Mouse (Mus musculus): ENCODE results near the gene Pde6b.

Gene Pde6b

DNA sequence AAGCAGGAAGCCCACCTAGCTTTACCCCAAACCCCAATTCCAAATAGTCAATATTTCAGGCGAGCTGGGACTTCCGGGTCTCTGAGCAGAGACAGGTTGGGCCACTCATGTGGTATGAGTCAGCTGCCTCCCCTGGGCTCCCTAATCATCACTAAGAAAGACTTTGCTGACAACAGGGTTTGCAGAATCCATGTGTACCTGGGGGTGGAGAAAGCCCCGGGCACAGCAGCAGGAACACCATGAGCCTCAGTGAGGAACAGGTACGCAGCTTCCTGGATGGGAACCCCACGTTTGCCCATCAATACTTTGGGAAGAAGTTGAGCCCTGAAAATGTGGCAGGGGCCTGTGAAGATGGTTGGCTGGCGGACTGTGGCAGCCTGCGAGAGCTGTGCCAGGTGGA lies at the start of gene Pde6b:
Gene Pde6b (plus strand): TSS at position 191 of the 400 bp plus-strand sequence.
- DNase-seq (ENCODE audit: low spot score in 2 of 2): no peak

DNA sequence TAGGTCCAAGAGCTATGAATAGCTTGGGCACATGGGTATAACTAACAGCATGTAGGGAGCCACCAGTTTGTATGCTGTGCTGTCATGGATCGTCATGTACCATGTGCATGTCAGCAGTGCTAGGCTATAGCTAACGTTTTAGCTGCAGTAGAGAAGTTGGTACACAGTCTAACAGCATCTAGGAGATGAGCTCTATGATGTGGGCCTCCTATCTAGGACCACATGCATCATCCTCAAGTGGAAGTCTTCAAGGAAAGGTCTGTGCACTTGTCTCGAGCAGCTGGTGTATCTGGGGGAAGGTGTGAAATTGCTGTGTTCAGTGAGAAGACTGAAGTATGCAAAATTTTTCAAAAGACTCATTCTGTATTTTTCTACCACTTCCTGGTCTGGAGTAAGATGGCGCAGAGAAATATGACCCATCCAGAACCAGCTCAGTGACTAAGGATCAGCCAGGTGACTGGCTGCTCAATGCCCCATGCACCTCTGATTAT lies 44.5 kb upstream of the Pde6b start:
- DNase-seq (ENCODE audit: low spot score in 2 of 2): no peak

DNA sequence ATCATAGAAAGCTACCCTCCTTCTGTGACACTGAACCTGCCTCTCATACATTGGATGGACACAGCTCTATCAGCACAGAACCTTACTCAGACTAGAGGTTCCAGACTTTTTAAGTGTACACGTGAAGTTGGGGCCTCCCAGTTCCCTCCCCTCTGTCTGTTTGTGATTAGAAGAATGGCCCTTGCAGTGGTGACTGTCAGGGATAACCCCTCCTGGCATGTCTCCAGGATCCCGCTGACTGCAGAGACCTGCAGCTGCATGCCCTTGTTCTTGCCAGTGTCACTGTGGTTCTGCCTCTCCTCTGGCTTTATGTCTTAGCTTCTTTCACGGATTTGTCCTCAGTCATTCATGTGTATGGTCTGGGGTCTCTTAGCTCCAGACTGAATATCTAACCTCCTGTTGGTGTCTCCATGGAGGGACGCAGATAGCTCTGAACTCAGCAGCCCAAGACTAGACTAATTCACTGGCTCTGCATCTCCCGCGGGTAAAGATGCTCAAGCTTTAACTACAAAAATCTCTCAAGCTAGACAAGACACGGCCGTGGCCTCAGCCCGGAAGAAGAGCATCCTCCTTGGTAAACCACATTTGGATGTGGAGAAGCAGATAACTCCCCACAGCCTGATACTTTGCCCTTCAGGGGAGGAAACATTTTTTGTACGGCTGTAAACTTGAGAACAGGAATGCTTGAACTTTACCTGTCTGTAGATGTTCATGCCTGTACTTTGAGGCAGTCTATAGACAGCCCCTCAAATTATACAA lies 42.7 kb upstream of the Pde6b start:
- DNase-seq (ENCODE audit: low spot score in 2 of 2): no peak

DNA sequence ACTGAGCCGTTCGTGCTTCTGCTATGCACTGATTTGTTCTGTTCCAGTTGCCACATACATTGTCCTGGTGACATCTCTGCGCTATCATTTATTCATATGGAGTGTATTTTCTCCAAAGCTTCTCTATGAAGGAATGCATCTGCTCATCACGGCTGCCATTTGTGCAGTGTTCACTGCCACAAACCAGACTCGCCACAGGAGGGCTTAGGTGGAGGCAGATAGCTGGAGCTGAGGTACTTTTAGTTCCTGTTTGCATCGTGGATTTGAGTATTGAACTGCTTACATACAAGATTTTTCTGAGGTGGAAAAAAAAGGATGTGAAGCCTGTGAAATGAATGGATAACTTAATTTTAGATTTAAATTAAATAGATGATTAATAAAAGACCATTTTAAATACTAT lies 40.3 kb upstream of the Pde6b start:
- DNase-seq (ENCODE audit: low spot score in 2 of 2): no peak

DNA sequence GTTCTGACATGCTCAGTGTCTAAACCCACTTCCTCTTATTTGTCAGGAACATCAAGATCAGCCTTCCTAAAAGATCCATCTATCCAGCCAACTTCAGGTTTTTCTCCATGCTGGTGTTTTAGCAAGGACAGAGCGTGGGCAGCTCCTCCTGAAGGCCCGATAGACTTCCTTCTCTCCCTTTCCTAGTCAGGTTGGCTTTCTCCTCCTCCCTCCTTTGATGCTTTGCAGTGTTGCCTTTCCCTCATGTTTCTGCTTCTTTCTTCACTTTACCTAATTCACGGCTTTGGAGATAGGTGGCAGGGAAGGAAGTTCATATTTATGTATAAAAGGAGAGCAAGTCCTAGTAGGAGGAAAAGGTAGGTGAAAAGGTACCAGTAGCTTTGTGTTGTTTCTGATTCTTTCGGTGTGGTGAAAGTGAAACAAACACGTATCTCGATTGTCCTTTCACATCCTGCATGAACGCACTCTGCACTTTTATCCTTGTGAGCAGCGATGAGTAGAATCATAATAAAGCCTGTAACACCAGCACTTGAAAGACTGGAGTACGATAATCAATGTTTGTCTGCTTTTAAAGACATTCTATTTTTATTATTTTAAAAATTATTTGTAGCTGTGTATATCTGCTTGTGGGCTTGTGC lies 38.6 kb upstream of the Pde6b start:
- DNase-seq (ENCODE audit: low spot score in 2 of 2): no peak

DNA sequence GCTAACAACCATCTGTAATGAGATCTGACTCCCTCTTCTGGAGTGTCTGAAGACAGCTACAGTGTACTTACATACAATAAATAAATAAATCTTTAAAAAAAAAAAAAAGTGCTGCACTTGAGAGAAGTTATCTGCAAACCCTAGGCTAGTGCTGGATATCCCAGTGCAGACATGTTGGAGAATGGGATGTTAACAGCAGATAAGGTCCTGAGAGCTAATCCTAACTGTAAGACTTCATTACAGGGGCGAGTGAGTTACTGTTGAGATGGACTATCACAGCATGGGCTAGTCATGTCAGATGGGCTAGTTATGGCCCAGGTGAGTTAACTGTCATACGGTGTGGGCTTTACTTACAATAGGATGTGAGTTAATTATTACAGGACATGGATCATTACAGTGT lies 34.1 kb upstream of the Pde6b start:
- DNase-seq (ENCODE audit: low spot score in 2 of 2): no peak

DNA sequence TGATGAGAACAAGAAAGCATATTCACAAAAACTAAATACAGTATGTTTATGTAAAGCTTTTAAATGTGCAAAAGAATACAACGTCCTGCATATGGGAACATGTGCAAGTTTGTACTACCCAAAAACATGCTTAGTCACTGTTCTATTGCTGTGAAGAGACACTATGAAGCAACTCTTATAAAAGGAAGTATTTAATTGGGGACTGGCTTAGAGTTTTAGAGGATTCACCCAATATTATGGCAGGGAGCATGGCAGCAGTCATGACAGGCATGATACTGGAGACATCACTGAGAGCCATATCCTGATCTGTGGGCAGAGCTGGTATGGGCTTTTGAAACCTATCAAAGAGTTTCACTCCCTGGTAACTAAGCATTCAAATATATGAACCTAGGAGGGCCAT lies 30.3 kb upstream of the Pde6b start:
- DNase-seq (ENCODE audit: low spot score in 2 of 2): no peak

DNA sequence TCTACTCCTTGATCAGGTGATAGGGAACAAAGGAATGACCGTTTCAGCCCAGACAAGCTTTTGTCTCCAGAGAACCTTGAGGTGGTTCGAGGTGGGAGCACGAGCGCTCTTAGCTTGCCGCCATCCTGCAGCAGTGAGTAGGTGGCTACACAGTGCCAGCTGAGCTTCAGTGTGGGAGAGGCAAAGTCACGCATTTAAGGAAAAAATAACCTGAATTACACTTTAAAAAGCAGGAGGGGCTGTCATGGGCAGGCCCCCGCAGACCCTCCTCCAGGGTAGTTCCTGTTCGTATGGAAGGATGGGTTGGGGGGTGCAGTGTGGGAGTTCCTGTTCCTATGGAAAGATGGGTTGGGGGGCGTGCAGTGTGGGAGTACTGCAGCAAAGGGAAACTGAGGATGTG lies 28.7 kb upstream of the Pde6b start:
- no peak for DNase-seq (ENCODE audit: low spot score in 2 of 2)

DNA sequence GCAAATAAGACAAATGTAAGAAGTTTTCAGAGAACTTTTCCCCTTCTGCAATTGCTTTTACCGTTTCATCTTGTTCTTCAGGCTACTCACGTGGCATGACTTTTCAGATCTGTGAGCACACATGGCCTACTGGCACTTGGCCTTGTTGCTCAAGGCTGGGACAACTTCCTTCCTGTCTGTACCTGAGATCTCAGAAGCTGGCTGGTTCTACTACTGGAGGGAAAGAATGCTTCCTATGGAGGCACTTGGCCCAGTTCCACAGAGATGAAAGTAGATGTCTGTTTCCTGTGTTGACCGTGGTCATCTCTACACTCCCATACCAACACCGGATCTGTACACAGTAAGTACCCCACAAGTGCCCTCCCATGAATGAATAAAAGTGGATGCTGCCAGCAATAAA lies 28.0 kb upstream of the Pde6b start:
- no peak for DNase-seq (ENCODE audit: low spot score in 2 of 2)

DNA sequence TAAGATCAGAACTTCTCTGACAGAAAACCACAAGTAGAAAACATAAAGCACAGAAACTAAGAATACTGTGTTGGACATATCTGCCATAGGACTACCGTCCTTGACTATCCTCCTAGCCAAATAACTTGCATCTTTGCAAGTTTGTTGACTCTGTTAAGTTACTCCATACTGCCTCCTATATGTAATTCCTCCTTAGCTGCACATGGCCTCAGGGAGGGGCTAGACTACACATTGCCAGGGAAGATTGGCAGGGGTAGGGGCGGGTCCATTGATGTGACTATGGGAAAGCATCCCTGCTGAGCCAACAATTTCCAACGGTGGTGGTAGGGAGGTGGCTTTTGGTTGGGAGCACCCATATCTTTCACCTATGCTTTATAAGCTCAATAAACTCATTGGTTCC lies 25.9 kb upstream of the Pde6b start:
- no peak for DNase-seq (ENCODE audit: low spot score in 2 of 2)

DNA sequence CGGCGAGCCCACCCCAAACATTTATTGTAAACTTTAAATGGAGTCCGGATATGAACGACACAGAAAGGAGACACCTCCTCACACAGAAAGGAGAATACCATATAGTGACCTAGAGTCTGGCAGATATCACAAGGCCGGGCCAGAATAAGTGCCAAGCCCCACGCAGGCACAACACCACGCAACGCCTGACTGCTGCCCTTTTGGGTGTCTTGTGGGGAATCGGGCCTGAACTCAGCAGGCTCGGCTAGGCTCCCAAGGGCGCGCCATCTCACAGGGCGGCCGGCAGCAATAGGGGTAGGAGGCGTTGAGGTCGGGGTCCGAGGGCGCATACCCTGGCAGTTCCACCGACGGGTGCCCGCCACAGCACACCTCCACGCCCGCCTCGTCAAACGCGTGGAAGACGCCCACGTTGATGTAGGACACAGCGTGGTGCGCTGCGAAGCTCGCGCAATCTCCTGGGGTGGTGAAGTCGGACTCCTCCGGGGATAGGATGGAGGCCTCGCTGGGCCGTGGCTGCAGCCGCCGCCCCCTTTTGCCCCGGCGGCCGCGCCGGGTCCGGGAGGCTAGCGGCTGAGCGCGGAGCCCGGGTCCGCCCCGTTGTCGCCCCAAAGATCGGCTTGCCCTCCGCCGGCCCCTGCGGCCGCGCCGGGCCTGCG lies 21.7 kb upstream of the Pde6b start:
- no peak for DNase-seq (ENCODE audit: low spot score in 2 of 2)

DNA sequence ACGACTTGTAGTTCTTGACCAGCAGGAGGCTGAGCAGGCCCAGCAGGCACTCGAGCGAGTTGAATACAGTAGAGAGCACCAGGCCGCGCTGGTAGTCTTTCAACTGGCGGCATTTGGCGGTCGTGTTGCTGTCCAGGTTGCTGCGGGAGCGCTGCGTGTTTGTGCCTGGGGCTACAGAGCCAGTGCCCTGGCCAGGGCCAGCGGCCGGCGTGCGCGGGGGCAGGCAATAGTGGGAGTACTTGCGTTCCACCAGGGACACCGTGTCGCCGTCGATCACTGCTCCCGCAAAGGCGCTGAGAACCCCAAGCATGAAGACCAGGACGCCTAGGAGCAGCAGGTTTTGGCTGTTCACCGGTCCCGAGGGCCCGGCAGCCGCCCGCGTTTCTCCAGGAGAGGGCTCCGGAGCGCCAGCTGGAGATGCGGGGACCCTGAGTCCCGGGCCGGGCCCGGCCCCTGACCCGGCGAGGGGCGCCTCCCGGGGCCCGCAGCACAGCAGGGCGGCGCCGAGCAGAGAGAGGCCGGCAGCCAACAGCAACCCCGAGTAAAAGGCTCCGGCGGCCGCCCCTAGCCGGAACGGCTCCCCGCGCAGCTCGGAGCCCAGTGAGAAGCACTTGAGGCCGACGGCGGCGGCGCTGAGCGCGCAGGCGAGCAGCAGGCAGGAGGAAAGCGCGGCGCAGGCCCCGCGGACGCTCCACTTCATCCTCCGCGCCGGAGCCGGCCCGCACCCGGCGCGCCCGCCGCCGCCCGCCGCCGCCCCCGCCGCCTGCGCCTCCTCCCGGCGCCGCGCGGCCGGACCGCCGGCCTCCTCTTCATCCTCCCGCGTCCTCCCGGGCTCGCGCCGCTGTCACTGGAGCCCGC lies 21.0 kb upstream of the Pde6b start:
- DNase-seq (ENCODE audit: low spot score in 2 of 2): peak; percentile 32 to 54

DNA sequence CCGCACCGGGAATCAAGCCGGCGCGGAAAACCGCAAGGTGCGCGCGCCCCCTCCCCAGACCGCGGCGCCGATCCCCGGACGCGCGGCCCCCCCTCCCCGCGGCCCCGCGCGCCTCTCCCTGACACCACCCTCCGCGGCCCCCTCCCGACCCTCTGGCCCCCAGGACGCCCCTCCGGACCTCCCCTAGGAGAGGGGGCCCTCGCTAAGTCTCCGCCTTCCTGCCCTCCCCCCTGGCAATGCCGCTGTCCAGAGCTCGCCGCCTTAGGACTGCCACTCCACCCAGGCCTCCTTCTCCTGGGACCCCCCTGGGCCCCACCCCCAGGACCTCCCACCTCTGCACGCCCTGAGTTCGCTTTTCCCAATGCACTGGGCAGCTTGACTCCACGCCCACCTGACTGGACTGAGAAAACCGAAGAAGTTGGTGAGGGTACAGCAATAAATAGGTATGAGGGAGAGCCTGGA lies 20.3 kb upstream of the Pde6b start, which contains the start of gene Gm42517:
Gene Gm42517 (minus strand): TSS at position 52 of the 462 bp plus-strand sequence.
- DNase-seq (ENCODE audit: low spot score in 2 of 2): no peak

DNA sequence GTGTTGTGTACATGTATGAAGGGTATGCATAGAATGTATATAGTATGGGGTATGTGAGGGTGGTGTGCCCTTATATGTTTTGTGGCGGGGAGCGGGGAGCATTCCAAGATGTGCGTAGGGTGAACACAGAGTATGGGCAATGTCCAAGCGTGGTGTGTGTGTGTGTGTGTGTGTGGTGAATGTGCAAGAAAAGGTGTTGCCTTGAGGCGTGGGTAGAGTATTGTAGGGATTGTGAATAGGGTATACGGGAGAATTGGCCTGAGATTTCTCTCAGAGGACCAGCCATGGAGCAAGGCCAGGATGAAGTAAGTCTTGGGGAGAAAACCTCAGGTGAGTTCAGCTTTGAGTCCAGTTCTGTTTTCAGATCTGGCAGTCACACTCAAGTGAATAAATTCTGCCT lies 19.7 kb upstream of the Pde6b start:
- DNase-seq (ENCODE audit: low spot score in 2 of 2): no peak

DNA sequence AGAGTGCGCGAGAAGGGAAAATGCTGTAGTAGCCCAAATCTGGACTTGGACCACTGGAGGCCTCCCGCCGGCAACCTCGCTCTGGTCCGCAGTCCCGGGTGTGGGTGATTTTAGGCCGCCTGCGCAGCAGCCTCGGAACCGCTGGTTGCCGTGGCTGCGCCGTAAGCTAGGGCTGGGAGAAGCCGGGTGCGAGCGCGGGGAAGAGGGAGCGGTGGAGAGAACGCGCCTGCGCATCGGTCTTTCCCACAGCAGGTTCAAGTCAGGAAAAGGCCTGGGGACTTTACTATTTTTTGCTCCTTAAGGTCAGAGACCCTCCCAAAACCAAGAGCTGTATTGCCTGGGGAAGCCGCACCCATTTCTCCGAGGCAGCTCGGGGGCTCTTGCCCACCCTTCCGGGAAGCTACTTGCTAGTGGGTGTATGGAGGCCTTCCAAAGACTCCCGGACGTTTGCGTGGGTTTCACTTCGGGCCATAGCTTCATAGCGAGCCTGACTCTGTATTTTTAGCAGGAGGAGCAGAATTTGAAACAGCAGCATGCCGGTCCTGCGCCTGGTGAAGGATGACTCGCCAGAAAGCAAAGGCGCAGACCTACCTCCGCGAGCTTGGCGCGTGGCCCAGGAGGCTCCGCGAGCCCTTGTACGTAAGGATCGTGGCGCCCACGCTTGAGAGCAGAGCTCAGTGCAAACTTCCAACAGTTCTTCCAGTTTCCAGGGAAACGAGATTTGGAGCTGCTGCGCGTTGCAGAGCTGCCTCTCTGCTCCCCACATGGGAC lies 19.2 kb upstream of the Pde6b start:
- DNase-seq (ENCODE audit: low spot score in 2 of 2): peak in 1 of 2 experiments; percentile 24

DNA sequence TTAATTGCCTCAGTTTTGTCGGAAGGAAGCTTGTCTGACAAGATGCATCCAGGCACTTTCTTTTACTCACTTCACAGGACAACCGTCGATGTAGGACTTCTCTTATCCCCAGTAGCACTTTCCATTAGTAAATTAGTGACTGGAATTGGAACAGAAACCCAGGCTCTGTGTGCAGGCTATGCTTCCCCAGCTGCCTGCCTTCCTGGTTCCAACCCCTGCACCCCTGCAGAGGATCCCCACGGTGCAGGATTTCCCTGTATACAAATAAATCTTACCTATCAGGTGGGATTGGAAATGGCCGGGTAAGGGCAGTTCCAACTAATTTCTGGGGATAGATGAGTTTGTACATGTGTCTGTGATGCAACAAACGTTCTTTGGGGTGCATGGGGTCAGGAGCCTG lies 18.2 kb upstream of the Pde6b start:
- no peak for DNase-seq (ENCODE audit: low spot score in 2 of 2)

DNA sequence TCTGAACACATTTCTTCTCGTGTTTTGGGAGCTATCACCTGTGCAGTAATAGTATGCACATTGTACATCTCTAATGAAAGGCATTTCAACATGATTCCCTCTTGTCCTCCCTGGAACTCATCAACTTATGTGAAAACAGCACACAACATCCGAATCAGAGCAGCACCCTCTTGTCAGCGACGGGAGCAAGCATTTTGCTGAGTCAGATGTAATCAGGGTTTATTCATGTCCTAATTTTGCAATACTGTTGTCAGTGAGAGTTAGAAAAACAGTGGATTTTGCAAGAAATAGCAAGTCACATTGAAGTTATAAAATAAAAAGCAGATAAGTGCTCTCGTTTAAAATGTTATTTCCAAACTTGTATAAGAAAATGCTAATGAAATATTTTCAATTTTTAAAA lies 14.1 kb upstream of the Pde6b start:
- DNase-seq (ENCODE audit: low spot score in 2 of 2): no peak

DNA sequence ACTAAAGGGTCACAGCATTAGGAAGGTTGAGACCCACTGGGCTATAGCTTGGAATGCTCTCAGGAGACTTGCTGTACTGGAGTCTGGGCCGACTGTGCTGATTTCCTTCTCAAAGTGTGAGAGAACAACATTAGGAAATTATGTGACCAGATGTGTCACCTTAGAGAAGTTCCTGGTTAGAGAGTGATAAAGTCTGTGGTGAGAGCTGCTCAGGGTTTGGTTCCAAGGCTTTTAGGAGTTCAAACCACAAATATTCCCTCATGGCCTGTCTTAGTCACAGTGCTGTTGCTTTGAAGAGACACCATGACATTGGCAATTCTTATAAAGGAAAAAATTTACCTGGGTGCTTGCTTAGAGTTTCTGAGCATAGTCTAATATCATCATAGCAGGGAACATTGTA lies 12.1 kb upstream of the Pde6b start:
- no peak for DNase-seq (ENCODE audit: low spot score in 2 of 2)

DNA sequence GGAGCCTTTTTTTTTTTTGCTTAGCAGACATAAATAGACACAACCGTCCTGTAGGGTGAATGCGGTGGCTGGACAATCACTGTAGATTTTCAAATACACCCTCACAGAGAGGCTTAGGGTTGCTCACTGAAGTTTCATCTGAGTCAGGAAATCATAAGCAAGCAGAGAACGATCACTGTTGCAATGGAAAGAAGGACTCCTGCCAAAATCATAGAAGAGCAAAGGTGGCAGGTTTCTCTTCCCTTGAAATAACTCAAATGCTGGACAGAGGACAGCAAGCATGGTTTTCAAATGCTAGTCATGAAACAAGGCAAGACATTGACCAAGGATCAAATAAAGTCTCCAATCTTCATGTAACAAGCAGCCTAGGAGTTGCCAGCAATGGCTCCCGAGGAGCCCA lies 9.8 kb upstream of the Pde6b start:
- no peak for DNase-seq (ENCODE audit: low spot score in 2 of 2)

DNA sequence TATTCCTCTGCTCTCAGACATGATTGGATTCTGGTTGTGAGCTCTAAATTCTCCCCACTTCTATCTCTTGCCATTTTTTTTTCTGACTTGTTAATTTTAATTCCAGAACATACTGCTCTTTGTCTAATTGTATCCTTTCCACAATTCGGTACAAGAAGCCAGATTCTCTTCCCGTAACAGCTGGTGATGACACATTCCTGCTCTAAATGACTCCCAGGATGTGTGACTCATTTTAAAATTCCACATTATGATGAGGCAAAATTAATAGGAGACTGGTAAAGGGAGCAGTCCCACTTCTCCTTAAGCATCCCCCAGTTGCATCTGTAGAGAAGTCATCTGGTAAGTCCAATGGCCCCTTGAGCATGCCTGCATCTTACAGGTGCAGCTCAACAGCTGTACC lies 2.6 kb upstream of the Pde6b start:
- DNase-seq (ENCODE audit: low spot score in 2 of 2): no peak

DNA sequence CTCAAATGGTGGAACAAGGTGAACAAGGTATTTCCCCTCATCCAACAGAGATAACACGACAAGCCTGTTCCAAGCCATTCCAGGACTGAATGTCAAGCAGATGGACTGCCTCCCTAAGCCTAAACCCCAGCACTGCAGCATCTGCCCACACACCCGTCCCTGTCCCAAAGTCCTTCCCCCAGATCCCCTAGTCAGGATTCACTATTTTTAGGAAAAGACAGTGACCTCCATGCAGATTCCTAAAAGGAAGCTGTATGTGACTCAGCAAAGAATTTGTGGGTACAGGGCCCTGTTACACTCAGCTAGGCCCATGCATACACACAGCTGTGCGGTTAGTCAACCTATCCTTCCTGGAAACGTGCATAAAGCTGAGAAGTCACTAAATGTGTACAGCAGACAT lies 1.7 kb upstream of the Pde6b start:
- no peak for DNase-seq (ENCODE audit: low spot score in 2 of 2)

Data from urinary bladder, postnatal 36 days (tissue).